Mouse (Mus musculus): ENCODE results near the gene Begain. TPM values are rescaled to one million over a fixed set of nuclear protein-coding genes. Genes with fewer than 3 reads are reported as not detected.

Gene Begain
- total RNA-seq, 4 experiments from 2014 or later: 112 to 128 (median 121) TPM

- no peak for DNase-seq (ENCODE audit: low spot score in 2 of 2)
These were observed 14.8 kb downstream of the Begain start for GRCm38 (mm10) chr12:109053020-109053806.

- DNase-seq (ENCODE audit: low spot score in 2 of 2): no peak
These were observed 18.1 kb downstream of the Begain start for GRCm38 (mm10) chr12:109049949-109050348.

DNA sequence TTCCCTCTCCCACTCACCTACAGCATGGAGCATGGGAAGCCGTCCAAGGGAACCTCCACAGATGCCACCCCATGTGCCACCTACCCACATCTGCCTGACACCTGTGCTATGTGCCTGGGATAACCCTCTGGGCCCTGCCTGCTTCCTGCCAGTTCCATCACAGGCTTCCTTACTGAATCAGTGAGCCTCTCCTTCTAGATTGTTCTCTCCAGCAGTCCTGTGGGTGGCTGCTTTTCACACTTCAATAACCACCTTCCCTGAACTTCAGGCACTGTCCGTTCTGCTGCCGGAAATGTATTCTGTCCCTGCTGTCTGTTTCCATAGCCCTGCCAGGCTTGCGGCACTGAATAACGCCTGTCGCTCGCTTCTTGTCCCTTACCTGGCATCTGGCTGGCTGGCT is 22.4 kb downstream of the Begain start:
- DNase-seq (ENCODE audit: low spot score in 2 of 2): no peak

DNA sequence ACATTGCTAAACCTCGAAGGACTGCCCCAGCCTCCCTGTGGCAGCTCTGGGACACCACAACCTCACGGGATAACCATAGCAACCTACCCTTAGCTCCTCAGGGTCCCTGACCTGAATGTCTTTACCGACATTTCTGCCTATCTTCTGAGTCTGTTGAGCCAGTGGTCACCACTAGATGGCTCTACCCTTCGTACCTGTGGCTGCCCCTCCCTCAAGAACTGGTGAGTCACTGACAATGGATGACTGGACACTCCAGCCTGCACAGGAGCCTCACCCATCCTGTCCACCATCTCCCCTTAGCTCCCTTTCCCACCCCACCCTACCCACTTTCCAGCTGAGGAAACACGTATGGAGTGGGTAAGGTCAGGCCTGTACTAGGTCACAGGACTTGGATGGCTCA is 23.5 kb downstream of the Begain start:
- DNase-seq (ENCODE audit: low spot score in 2 of 2): no peak

DNA sequence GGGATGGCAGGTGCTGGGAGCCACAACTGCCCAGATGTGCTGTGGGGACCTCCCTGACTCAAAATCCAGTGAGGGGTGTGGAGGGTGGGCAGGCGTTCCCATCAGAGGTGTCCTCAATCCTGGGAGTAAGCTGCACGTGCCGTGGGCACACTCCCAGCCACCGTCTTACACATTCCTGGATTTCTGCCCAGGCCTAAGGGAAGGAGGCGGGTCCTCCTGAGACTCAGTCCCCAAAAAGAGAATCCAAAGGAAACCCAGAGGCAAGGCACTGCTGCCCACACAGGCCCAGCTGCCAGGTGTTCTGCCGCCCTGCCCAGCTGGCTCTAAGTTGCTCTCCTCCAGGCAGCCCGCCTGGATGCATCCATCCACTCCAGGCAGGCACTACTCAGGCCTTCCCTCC is 28.7 kb downstream of the Begain start:
- DNase-seq (ENCODE audit: low spot score in 2 of 2): peak in 1 of 2 experiments; percentile 35

DNA sequence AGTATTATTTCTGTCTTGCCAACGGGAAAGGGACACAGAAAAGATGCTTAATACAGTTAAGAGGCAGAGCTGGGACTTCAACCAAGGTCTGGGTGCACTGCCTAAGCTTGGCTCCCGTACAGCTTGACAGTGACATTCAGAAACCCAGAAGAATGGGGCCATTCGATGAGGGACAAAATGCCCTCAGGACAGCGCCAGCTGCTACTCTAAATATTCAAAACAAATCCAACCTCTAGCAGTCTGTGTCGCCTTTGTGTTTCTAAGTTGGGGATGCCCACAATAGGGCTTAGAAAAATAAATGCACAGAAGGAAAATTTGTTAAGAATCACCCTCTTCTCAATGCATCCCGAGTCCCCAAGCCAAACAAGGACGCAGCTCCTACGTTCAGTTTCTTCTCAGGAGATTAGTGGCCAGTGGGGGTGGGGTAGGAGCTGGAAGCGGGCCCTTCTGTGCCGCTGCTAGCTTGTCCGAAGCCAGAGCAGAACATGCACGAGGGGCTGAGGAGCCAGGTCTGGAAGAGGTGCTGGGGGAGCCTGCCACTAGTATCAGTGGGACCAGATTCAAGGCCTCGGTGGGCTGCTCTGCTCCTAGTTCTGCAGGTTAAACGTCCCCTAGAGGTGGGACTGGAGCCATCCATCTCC is 29.7 kb downstream of the Begain start:
- no peak for DNase-seq (ENCODE audit: low spot score in 2 of 2)

GRCm38 (mm10) chr12:109037026-109037425 is 31.0 kb downstream of the Begain start:
- no peak for DNase-seq (ENCODE audit: low spot score in 2 of 2)

GRCm38 (mm10) chr12:109023780-109024179 is 44.2 kb downstream of the Begain start:
- DNase-seq (ENCODE audit: low spot score in 2 of 2): no peak

GRCm38 (mm10) chr12:109022966-109023365 is 45.1 kb downstream of the Begain start:
- DNase-seq (ENCODE audit: low spot score in 2 of 2): no peak

DNA sequence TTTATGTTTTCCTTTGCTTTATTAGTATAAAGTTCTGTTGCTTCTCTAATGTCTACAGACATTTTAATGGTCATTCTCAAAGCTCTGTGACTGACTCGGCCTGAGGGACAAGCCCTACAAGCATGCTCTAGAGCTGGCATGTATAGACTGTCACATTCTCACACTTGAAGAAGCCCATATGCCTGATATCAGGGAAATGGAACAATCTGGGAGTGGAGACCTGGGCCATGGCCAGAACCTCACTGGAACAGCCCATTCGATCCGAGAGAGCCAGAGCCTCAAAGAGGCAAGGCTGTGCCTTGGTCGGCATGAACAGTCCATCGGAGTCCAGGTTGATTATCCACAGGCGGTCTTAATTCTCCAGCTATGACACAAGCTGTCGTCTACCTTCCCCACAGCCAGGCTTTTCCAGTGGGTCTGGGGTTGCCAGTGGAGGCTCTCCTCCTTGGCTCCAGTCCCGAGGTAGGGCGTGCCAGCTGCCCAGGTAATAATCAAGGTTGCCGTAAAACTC is 45.8 kb downstream of the Begain start:
- no peak for DNase-seq (ENCODE audit: low spot score in 2 of 2)

- peak in 1 of 2 experiments; percentile 34 for DNase-seq (ENCODE audit: low spot score in 2 of 2)
These were observed 57.9 kb downstream of the Begain start for GRCm38 (mm10) chr12:109010070-109010649.

GRCm38 (mm10) chr12:109002978-109003377 is 65.0 kb downstream of the Begain start:
- no peak for DNase-seq (ENCODE audit: low spot score in 2 of 2)

DNA sequence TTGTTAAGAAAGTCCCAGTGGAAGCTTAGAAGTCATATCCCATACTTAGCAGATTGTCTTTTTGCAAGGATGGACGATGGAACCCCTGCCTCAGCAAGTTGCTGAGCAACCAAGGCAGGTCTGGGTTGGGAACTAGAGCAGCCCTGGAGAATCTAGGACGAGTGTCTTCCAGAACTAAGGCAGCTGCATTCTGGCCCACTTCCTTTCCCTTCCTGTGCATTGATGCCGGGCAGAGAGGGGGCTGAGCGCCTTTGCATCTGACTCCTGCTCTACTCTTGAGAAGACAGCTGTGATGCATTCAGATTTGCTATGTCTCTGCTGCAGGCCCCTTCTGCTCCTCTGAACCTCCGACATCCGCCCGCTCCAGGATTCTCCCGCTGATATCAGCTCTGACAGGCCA is 70.8 kb downstream of the Begain start:
- DNase-seq (ENCODE audit: low spot score in 2 of 2): no peak

- no peak for DNase-seq (ENCODE audit: low spot score in 2 of 2)
These were observed 71.9 kb downstream of the Begain start for GRCm38 (mm10) chr12:108995976-108996636.

DNA sequence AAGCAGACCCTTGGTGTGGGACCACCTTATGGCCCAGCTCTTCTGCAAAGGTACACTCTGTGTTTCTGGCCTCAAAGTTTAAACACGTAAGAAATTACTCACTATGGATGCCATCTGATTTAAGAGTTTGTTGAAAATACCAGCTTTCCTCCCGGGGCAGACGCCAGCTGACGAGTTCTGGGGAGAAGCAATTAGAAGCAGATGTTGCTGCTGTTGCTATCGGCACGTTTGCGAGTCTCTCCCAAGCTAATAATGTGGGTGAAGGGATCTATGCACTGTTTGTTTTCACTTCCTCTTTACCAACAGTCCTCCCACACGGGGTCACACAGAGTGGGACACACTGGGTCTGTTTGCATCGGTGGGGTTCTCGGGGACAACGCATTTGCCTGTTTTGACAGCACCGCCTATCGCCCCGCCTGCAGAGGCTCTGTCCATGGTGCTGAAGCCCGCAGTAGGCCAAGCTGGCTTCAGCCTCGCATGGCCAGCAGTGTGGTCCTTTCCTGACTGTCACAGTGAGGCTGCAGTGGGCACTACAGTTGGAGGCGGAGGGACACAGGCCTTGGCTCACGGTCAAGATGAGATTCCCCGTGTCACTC is 73.5 kb downstream of the Begain start:
- no peak for DNase-seq (ENCODE audit: low spot score in 2 of 2)

- DNase-seq (ENCODE audit: low spot score in 2 of 2): no peak
These were observed 75.0 kb downstream of the Begain start for GRCm38 (mm10) chr12:108993046-108993445.

DNA sequence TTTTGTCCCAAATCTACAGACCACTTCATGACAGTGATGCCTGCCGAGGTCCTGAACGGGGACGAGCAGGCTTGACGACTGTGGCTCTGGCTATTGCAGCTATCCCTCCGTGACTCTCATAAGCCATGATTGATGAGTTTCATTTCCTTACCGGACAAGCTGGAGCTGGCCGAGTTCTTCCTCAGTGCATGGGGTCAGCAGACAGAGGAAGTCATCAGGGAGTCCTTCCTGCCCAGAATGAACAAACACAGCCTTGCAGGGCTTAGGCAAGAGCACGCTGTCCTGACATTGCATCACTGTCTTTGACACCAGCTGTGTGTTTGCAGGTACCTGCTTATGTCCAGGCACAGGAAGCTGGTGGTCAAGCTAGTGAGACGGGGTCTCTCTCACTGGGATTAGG is 77.6 kb downstream of the Begain start:
- DNase-seq (ENCODE audit: low spot score in 2 of 2): no peak

GRCm38 (mm10) chr12:108987448-108987847 is 80.6 kb downstream of the Begain start:
- DNase-seq (ENCODE audit: low spot score in 2 of 2): no peak

DNA sequence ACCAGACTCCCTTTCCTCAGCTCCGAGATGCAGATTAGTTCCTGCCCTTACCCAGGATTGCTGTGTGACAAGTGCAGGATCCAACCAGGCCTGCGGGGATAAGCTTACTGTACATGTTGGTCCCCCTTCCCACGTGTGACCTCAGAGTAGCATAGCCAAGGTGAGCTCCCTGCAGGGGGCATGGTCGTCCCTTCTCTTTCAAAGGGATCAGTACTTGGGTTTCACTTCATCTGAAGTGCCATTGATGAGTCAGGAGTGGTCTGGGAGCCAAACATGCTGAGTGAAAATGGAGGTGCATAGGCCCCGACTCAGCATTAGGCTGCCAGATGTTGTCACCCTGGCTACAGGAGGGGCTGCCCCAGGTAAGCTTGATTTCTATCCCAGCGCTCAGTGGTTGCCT is 83.0 kb downstream of the Begain start:
- no peak for DNase-seq (ENCODE audit: low spot score in 2 of 2)

GRCm38 (mm10) chr12:108984471-108984870 is 83.5 kb downstream of the Begain start:
- DNase-seq (ENCODE audit: low spot score in 2 of 2): no peak

- no peak for DNase-seq (ENCODE audit: low spot score in 2 of 2)
These were observed 84.5 kb downstream of the Begain start for GRCm38 (mm10) chr12:108983496-108983895.

DNA sequence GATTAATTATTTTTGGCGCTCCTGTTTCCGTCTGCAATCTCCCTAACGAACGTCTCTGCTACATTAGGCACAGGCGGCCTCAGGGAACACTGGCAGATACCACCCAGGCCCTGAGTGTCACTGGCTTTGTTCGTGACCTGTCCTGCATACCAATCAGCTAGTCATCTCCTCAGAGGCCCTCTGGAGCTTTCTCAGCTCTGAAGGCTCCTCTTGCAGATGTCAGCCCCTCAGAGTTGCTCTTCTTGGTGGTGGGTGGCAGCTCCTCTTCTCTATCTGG is 85.4 kb downstream of the Begain start:
- no peak for DNase-seq (ENCODE audit: low spot score in 2 of 2)

Measured in left cerebral cortex, adult 8-10 months (tissue).